Mouse (Mus musculus) layer of hippocampus, adult 2 months (tissue): Measurements from ENCODE around the gene Rex1bd. TPM values are rescaled to one million over a fixed set of nuclear protein-coding genes. Genes with fewer than 3 reads are reported as not detected.
"Not testable (repeated sequence)": the region's sequence is repeated elsewhere in the genome, so short reads cannot be mapped to it uniquely, and the experiment has no call there.

Experiments used
- DNase-seq, 2 experiments: peaks; one replicate each; pipeline ENCODE4 v3.0.0; 2022; ENCODE audit warnings: low spot score in 2 of 2
- H3K27ac ChIP-seq: fragments of 200-600 bp; 2 replicates; pipeline ENCODE4 v1.8.1; 2022
- H3K4me3 ChIP-seq: fragments of 200-600 bp; 2 replicates; pipeline ENCODE4 v1.8.1; 2022; ENCODE audit warnings: mild to moderate bottlenecking
- CTCF ChIP-seq: fragments of 200-600 bp; conservative IDR thresholded peaks from 2 replicates; pipeline ENCODE4 v1.8.1; 2022; ENCODE audit warnings: antibody characterized with exemption, mild to moderate bottlenecking, moderate library complexity
- total RNA-seq, 2 experiments: library from RNA; stranded (reverse); gene quantifications; 2 replicates each; pipeline ENCODE4 v1.2.3; 2021

Gene Rex1bd
- total RNA-seq, 2 experiments from 2014 or later: 93.9 to 98.1 TPM

DNA sequence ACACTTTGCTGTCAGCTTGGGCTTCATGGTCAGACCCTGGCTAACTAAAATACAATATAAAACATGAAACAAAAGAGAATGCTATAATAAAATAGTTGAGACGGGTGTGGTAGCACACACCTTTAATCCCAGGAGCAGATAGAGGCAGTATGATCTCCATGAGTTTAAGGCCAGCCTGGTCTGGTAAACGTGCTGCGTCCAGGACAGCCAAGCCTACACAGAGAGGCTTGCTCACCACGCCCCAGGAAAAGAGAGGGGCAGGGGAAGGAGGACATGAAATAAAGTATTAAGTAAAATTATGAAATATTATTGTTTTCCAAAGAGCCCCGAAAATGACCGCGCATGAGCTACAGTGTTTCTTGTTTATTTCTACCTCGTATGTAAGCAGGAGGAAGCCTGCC is 20.6 kb upstream of the Rex1bd start:
- no peak for DNase-seq
- no peak for TF ChIP-seq CTCF
- Histone ChIP-seq H3K27ac (peak overlapping the region; percentile 96), H3K4me3 (peak overlapping the region; percentile 96)

DNA sequence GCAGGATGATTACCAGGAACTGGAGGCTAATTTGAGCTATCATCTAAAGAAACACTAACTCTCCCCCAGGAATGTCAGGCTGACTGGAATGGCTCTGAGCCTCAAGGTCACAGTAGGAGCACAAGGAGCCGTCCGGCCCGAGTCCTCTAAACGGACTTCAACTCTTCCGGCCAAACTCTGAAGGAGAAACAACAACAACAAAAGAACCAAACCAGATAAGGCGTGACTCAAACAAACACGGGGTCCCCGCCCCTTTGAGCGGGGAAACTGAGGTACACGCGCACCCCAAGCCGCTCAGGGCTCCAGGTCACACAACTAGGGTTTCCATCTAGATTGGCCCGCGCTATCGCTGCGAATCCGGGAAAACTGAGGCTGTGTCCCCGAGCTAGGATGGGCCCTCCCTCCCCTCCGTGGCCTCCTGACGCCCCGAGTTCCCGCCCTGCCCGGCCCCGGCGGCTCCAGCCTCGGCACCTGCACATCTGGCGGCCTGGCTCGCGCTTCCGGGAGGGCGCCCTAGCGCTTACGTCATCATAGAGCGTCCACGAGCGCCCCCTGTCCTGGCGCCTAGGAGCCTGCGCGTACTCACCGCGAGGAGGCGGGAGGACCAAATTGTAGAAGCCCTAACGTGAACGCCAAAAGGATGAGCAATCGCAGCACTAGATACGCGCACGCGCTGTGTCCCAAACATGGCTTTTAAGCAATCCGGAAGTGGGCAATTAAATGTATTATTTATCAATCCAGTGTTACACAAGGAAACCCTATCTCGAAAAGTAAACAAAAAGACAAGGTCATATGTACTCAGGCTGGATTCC is 16.2 kb upstream of the Rex1bd start:
- peak; percentile 96 to 97 for DNase-seq
- Histone ChIP-seq H3K27ac (peak overlapping the region; percentile 92), H3K4me3 (peak overlapping the region; percentile 81)
- TF ChIP-seq CTCF: peak; percentile 81

DNA sequence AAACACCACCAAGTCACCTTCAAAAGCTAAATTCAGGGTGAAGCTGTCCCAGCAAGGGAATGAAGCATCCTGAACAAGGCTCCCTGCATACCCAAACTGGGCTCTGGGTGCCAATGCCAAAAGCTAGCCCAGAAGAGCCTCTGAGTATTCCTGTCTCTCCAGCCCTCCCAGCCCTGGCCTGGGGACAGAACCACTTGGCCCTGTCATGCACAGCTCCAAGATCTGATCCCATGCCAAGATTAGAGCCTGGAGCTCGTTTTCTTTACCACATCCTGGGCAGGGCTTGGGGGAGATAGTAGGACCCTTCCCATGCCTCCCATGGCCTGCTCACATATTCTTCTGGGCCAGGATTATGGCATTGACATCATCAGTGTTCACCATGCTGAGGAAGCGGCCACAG is 13.1 kb upstream of the Rex1bd start:
- no peak for DNase-seq
- H3K27ac ChIP-seq: no peak overlapping the region
- no peak for TF ChIP-seq CTCF
- H3K4me3 ChIP-seq: no peak overlapping the region

DNA sequence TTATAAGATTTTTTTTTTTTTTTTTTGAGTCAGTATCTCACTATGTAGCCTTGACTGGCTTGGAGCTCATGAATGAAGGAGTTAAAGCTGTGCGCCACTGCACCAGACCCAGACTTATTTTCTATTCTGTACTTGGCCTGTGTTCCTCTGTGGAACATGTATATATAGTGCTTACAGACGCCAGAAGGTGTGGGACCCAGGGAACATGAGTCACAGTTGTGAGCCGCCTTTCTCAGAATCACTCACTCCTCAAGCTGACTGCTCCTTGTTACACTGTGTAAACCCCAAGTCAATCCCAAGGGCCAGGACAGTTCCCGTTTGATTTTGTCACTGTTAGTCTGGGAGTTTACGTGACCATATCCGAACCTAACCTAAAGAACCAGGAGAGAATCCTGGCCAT is 12.5 kb upstream of the Rex1bd start:
- Histone ChIP-seq H3K27ac (no peak overlapping the region), H3K4me3 (no peak overlapping the region)
- DNase-seq: no peak
- no peak for TF ChIP-seq CTCF

DNA sequence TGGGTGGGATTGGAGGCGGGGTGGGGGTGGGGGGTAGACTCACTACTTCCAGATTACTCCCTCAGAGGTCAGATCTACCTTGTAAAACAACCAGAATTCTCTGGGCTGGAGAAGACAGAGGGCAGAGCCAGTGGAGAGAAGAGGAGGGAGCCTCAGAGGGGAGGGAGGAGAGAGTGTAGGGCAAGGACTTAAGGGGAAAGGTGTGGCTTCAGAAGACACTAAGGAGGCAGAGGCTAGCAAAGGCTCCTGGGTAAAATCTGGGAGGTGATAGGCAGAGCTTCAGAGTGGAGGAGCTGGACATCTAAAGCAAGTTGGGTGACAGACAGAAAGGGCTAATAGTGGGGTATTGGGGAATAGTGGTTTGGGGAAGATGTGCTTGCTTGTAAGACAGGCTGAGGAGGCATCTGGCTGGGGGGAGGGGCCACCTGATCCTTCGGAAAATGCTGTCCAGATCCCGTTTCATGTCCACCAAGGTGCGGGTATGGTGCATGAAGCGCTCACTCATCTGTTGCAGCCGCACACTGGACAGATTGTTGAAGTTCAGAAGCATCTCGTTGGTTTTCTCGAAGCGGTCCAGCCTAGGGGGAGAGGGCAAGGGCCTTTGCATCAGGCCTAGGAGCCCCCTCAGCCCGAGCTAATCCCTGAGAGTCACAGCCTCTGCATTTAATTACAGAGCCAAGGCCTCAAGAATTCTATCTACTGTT is 11.5 kb upstream of the Rex1bd start:
- no peak overlapping the region for H3K4me3 ChIP-seq
- DNase-seq: no peak
- no peak overlapping the region for H3K27ac ChIP-seq
- no peak for TF ChIP-seq CTCF

DNA sequence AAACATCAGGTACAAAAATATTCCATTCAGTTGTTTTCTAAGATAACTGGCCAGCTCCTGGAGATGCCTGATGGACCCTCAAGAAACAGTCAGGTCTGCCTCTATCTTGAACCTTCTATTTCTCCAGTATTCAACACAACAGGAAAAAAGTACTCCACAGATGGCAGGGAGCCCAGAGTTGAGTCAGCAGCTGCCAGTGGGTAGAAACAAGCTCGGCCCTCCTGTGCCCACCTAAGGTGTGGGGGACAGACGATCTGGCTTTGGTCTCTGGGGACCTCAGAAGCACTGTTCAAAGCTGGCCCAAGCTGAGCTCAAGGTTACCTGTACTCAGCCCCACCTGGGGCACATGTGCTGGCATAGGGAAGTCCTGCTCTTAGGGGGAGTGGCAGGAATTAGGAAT is 6.9 kb upstream of the Rex1bd start:
- no peak for TF ChIP-seq CTCF
- H3K4me3 ChIP-seq: no peak overlapping the region
- peak in 1 of 2 experiments; percentile 41 for DNase-seq
- H3K27ac ChIP-seq: peak overlapping the region; percentile 53; the same call in 1 of the 2 replicates

DNA sequence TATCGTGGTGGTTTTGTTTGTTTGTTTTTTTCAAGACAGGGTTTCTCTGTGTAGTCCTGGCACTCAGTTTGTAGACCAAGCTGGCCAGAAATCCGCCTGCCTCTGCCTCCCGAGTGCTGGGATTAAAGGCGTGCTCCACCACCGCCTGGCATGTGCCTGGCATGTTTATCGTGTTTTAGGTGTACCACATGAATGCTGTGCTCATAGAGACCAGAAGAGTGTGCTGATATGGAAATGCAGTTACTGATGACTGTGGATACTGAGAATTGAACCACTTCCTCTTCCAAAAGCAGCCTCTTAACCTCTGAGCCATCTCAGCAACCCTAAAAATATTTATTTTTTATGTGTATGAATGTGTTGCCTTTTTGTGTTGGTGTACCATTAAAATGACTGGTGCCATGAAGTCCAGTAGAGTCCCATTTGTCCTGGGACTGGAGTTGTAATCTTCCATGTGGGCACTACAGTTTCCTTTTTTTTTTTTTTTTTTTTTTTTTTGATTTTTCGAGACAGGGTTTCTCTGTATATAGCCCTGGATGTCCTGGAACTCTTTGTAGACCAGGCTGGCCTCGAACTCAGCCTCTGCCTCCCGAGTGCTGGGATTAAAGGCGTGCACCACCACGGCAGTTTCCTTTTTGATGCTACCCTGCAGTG is 5.8 kb upstream of the Rex1bd start:
- no peak for TF ChIP-seq CTCF
- no peak for DNase-seq
- Histone ChIP-seq H3K4me3 (no peak overlapping the region), H3K27ac (no peak overlapping the region; the same call in 1 of the 2 replicates)

DNA sequence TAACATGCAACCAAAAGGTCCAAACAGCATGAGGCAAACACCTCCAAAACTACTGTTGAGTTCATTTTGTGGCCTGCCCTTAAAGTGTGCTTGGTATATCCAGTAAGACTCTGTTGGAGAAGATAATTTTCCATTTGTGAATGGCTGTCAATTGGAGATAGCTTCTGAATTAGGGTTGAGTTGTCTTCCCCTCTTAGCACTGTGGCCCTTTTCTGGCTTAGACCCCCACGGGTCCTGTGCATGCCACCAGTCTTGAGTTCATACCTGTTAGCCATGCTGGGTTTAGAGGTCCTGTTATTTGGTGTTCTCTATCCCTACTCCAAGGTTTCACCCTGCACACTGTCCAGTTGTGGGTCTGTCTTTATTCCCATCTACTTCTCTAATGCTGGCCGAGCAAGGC is 5.2 kb upstream of the Rex1bd start:
- Histone ChIP-seq H3K27ac (0 out of 2 replicates have a peak overlapping the region, but pooled peaks have one; percentile 93), H3K4me3 (no peak overlapping the region)
- TF ChIP-seq CTCF: no peak
- DNase-seq: no peak

DNA sequence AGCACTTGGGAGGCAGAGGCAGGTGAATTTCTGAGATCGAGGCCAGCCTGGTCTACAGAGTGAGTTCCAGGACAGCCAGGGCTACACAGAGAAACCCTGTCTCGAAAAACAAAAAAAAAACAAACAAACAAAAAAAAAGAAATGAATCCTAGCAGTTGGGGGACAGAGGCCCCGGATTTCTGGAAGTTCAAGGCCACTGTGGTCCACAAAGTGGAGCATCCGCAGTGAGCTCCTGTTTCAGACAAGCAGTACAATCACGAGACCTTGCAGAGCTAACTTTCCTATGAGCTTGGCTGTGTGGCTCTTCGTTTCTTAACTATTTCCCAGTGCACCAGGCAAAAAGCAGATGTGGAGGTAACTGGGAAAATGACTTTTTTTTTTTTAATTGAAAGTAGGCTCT is 4.6 kb upstream of the Rex1bd start:
- peak overlapping the region; percentile 84 for H3K4me3 ChIP-seq
- peak overlapping the region; percentile 93 for H3K27ac ChIP-seq

DNA sequence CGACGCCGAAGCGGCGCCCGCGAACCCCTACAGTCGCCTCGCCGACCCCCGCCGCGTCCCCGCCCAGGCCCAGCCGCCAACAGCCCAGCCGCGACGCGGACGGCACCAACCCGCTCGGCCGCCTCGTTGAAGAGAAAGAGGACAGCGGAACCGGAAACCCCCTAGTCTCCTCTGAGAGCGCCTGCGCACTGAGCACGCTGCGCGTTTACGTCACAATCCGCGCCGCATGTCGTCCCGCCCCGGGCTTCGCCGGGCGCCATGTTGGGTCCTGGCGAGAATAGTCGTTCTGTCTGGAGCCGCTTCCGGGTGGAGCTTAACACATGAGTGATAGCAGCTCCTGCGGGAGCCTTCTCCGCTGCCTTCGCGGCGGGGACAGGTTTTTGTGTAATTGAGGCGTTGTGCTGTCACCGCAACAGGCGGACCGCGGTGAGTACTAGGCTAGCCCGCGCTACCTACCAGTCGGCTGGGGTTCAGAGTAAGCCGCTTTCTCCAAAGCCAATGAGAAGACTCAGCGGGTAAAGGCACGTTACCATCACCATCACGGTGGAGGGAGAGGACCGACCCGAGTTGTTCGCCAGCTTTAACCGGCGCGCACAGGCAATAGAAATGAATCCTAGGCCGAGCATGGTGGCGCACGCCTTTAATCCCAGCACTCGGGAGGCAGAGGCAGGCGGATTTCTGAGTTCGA is 3.8 kb upstream of the Rex1bd start, which contains the start of gene Uba52:
Uba52 (minus strand) TSS at position 574 of the 688 bp plus-strand sequence.
- DNase-seq: peak; percentile 97 to 98
- peak within 1 kb of the TSS; percentile 93 for H3K27ac ChIP-seq
- peak within 1 kb of the TSS; percentile 84 for H3K4me3 ChIP-seq
- TF ChIP-seq CTCF: no peak

More for the DNA sequence above, 4.6 kb upstream of the Rex1bd start:
- not testable (repeated sequence) for DNase-seq

DNA sequence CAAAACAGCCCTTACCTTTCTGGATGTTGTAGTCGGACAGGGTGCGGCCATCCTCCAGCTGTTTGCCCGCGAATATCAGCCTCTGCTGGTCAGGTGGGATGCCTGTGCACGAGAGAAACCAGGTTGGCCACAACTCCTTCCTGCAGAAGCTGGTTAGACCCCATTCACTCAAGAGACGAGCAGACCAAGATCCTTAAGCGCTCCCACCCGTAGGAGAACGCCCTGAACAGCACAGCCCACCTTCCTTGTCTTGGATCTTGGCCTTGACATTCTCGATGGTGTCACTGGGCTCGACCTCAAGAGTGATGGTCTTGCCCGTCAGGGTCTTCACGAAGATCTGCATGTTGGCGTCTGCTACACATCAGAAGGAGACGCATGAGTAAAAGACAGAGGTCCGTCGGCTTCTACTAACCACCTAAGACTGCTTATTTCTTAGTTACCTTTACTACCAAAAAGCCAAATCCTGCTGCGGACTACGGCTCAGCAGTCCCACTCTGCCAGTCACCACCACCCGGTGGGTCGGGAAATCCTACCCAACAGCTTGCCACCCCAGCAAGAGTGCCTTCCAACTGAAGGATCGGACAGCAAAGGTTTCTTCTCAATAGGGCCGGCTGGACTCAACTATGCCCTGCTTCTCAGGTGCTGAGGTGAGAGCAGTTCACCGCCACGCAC is 2.9 kb upstream of the Rex1bd start:
- no peak for TF ChIP-seq CTCF
- peak overlapping the region; percentile 84 for H3K4me3 ChIP-seq
- H3K27ac ChIP-seq: peak overlapping the region; percentile 93
- DNase-seq: no peak

DNA sequence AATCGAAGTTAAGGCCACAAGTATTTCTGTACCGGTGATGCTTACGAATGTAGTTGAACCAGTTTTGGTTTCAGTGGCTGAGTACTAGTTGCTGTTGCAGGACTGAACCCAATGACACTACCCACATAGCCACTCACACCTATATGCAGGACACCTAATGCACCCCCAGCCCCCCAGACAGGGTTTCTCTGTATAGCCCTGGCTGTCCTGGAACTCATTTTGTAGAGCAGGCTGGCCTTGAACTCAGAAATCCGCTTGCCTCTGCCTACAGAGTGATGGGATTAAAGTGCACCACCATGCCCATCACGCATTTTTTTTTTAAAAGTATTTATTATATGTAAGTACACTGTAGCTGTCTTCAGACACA is 458 bp upstream of the Rex1bd start:
- no peak for TF ChIP-seq CTCF
- Histone ChIP-seq H3K4me3 (no peak overlapping the region; the same call in 1 of the 2 replicates), H3K27ac (peak overlapping the region; percentile 99; the same call in 1 of the 2 replicates)
- DNase-seq: no peak
